Mouse (Mus musculus) adrenal gland, adult 8-10 months (tissue): ENCODE measurements around the gene Chd5. TPM values are rescaled to one million over a fixed set of nuclear protein-coding genes. Genes with fewer than 3 reads are reported as not detected.

Experiments used
- DNase-seq: peaks from one replicate; pipeline ENCODE4 v3.0.0; 2022
- total RNA-seq, 4 experiments: library from RNA; stranded (reverse); gene quantifications; 2 replicates each; pipeline ENCODE4 v1.2.4; 2022

Gene Chd5
- total RNA-seq, 4 experiments from 2014 or later, result 7.0 to 16.9 (median 12.3) TPM

GRCm38 (mm10) chr4:152318517-152319234 lies 19.8 kb upstream of the Chd5 start, which contains the start of gene Rnf207:
TSS of gene Rnf207 (minus strand) at chr4:152318993.
- no peak for DNase-seq

- no peak for DNase-seq
Measured at GRCm38 (mm10) chr4:152321464-152321863, 17.0 kb upstream of the Chd5 start.

GRCm38 (mm10) chr4:152324641-152325562 lies 13.5 kb upstream of the Chd5 start:
- no peak for DNase-seq

- peak; percentile 94 for DNase-seq
Measured at GRCm38 (mm10) chr4:152325574-152326411, 12.7 kb upstream of the Chd5 start, which contains the start of gene Rpl22. TSS of gene Rpl22 (plus strand) at chr4:152325742.

GRCm38 (mm10) chr4:152326543-152326942 lies 11.9 kb upstream of the Chd5 start:
- no peak for DNase-seq

GRCm38 (mm10) chr4:152328691-152329090 lies 9.8 kb upstream of the Chd5 start:
- no peak for DNase-seq

- DNase-seq, result peak; percentile 30
Measured at GRCm38 (mm10) chr4:152332952-152333351, 5.5 kb upstream of the Chd5 start.

- DNase-seq, result no peak
Measured at GRCm38 (mm10) chr4:152333587-152333986, 4.9 kb upstream of the Chd5 start.

GRCm38 (mm10) chr4:152337772-152338171 lies 679 bp upstream of the Chd5 start:
- no peak for DNase-seq

- DNase-seq, result no peak
Measured at GRCm38 (mm10) chr4:152339293-152339790, 891 bp downstream of the Chd5 start.

GRCm38 (mm10) chr4:152340584-152341284 lies 2.3 kb downstream of the Chd5 start:
- DNase-seq, result no peak

GRCm38 (mm10) chr4:152343296-152343695 lies 4.8 kb downstream of the Chd5 start:
- DNase-seq, result no peak

- no peak for DNase-seq
Measured at GRCm38 (mm10) chr4:152344651-152345050, 6.2 kb downstream of the Chd5 start.

GRCm38 (mm10) chr4:152345120-152345889 lies 6.9 kb downstream of the Chd5 start:
- peak; percentile 58 for DNase-seq

- DNase-seq, result no peak
Measured at GRCm38 (mm10) chr4:152349837-152350381, 11.5 kb downstream of the Chd5 start.

- DNase-seq, result no peak
Measured at GRCm38 (mm10) chr4:152350722-152351421, 12.4 kb downstream of the Chd5 start.

- DNase-seq, result no peak
Measured at GRCm38 (mm10) chr4:152351422-152352305, 13.2 kb downstream of the Chd5 start.

- no peak for DNase-seq
Measured at GRCm38 (mm10) chr4:152353886-152354637, 15.6 kb downstream of the Chd5 start.
